Mouse (Mus musculus): Measurements from ENCODE around the gene Ube2v1. TPM values are rescaled to one million over a fixed set of nuclear protein-coding genes. Genes with fewer than 3 reads are reported as not detected.
A peak's percentile ranks its signal among the peaks of the same experiment; 100 is the strongest.

Ube2v1 gene
- polyA plus RNA-seq, 1 experiment: 21.6 TPM

GRCm38 (mm10) chr2:167659847-167660610, 28.1 kb upstream of the Ube2v1 start:
- Histone ChIP-seq H3K27ac (ENCODE audit: control insufficient read depth, insufficient read depth, low read depth, low read length) (no peak overlapping the region), H3K36me3 (ENCODE audit: control insufficient read depth, insufficient read depth, low read length) (no peaks in the 10 kb centered on the region), H3K4me3 (ENCODE audit: control insufficient read depth, low read depth, low read length) (peak overlapping the region; percentile 86), H3K4me1 (ENCODE audit: control insufficient read depth, insufficient read depth, low read length) (peaks cover 16% of the 10 kb centered on the region), H3K27me3 (ENCODE audit: control insufficient read depth, insufficient read depth, low read length) (no peaks in the 10 kb centered on the region)
- TF ChIP-seq CTCF (IDR thresholded peaks at IDR 0.05; ENCODE audit: control insufficient read depth, insufficient read depth, insufficient replicate concordance, low read depth, low read length): no peak
- TF ChIP-seq POLR2A (IDR thresholded peaks at IDR 0.05; ENCODE audit: control insufficient read depth, low read depth, low read length): no peak

- H3K36me3 ChIP-seq (ENCODE audit: control insufficient read depth, insufficient read depth, low read length): no peaks in the 10 kb centered on the region
- no peaks in the 10 kb centered on the region for H3K27me3 ChIP-seq (ENCODE audit: control insufficient read depth, insufficient read depth, low read length)
- H3K27ac ChIP-seq (ENCODE audit: control insufficient read depth, insufficient read depth, low read depth, low read length): no peak overlapping the region
- TF ChIP-seq CTCF (IDR thresholded peaks at IDR 0.05; ENCODE audit: control insufficient read depth, insufficient read depth, insufficient replicate concordance, low read depth, low read length) (no peak), POLR2A (IDR thresholded peaks at IDR 0.05; ENCODE audit: control insufficient read depth, low read depth, low read length) (no peak)
- H3K4me3 ChIP-seq (ENCODE audit: control insufficient read depth, low read depth, low read length): peak overlapping the region; percentile 86
- peaks cover 16% of the 10 kb centered on the region for H3K4me1 ChIP-seq (ENCODE audit: control insufficient read depth, insufficient read depth, low read length)
Measured at GRCm38 (mm10) chr2:167659177-167659846, 27.4 kb upstream of the Ube2v1 start.

- Histone ChIP-seq H3K27me3 (ENCODE audit: control insufficient read depth, insufficient read depth, low read length) (no peaks in the 10 kb centered on the region), H3K27ac (ENCODE audit: control insufficient read depth, insufficient read depth, low read depth, low read length) (no peak overlapping the region), H3K4me1 (ENCODE audit: control insufficient read depth, insufficient read depth, low read length) (peaks cover 16% of the 10 kb centered on the region), H3K36me3 (ENCODE audit: control insufficient read depth, insufficient read depth, low read length) (no peaks in the 10 kb centered on the region), H3K4me3 (ENCODE audit: control insufficient read depth, low read depth, low read length) (no peak overlapping the region)
- TF ChIP-seq CTCF (IDR thresholded peaks at IDR 0.05; ENCODE audit: control insufficient read depth, insufficient read depth, insufficient replicate concordance, low read depth, low read length) (no peak), POLR2A (IDR thresholded peaks at IDR 0.05; ENCODE audit: control insufficient read depth, low read depth, low read length) (no peak)
Measured at GRCm38 (mm10) chr2:167658712-167659111, 26.8 kb upstream of the Ube2v1 start.

GRCm38 (mm10) chr2:167657973-167658372, 26.1 kb upstream of the Ube2v1 start:
- H3K36me3 ChIP-seq (ENCODE audit: control insufficient read depth, insufficient read depth, low read length): no peaks in the 10 kb centered on the region
- TF ChIP-seq POLR2A (IDR thresholded peaks at IDR 0.05; ENCODE audit: control insufficient read depth, low read depth, low read length): no peak
- TF ChIP-seq CTCF (IDR thresholded peaks at IDR 0.05; ENCODE audit: control insufficient read depth, insufficient read depth, insufficient replicate concordance, low read depth, low read length): no peak
- H3K27me3 ChIP-seq (ENCODE audit: control insufficient read depth, insufficient read depth, low read length): no peaks in the 10 kb centered on the region
- no peak overlapping the region for H3K27ac ChIP-seq (ENCODE audit: control insufficient read depth, insufficient read depth, low read depth, low read length)
- no peak overlapping the region for H3K4me3 ChIP-seq (ENCODE audit: control insufficient read depth, low read depth, low read length)
- peaks cover 17% of the 10 kb centered on the region for H3K4me1 ChIP-seq (ENCODE audit: control insufficient read depth, insufficient read depth, low read length)

GRCm38 (mm10) chr2:167656629-167657478, 25.0 kb upstream of the Ube2v1 start:
- no peak overlapping the region for H3K27ac ChIP-seq (ENCODE audit: control insufficient read depth, insufficient read depth, low read depth, low read length)
- TF ChIP-seq CTCF (IDR thresholded peaks at IDR 0.05; ENCODE audit: control insufficient read depth, insufficient read depth, insufficient replicate concordance, low read depth, low read length) (no peak), POLR2A (IDR thresholded peaks at IDR 0.05; ENCODE audit: control insufficient read depth, low read depth, low read length) (no peak)
- H3K36me3 ChIP-seq (ENCODE audit: control insufficient read depth, insufficient read depth, low read length): no peaks in the 10 kb centered on the region
- no peaks in the 10 kb centered on the region for H3K27me3 ChIP-seq (ENCODE audit: control insufficient read depth, insufficient read depth, low read length)
- H3K4me1 ChIP-seq (ENCODE audit: control insufficient read depth, insufficient read depth, low read length): peaks cover 16% of the 10 kb centered on the region
- H3K4me3 ChIP-seq (ENCODE audit: control insufficient read depth, low read depth, low read length): no peak overlapping the region

- peaks cover 8% of the 10 kb centered on the region for H3K4me1 ChIP-seq (ENCODE audit: control insufficient read depth, insufficient read depth, low read length)
- H3K27ac ChIP-seq (ENCODE audit: control insufficient read depth, insufficient read depth, low read depth, low read length): no peak overlapping the region
- no peaks in the 10 kb centered on the region for H3K36me3 ChIP-seq (ENCODE audit: control insufficient read depth, insufficient read depth, low read length)
- TF ChIP-seq POLR2A (IDR thresholded peaks at IDR 0.05; ENCODE audit: control insufficient read depth, low read depth, low read length) (no peak), CTCF (IDR thresholded peaks at IDR 0.05; ENCODE audit: control insufficient read depth, insufficient read depth, insufficient replicate concordance, low read depth, low read length) (no peak)
- H3K27me3 ChIP-seq (ENCODE audit: control insufficient read depth, insufficient read depth, low read length): no peaks in the 10 kb centered on the region
- H3K4me3 ChIP-seq (ENCODE audit: control insufficient read depth, low read depth, low read length): no peak overlapping the region
Measured at GRCm38 (mm10) chr2:167654911-167655600, 23.2 kb upstream of the Ube2v1 start.

Measured in testis, adult 2 months (tissue).